Mouse (Mus musculus): Measurements from ENCODE around the gene Mvb12b.

Mvb12b gene

GRCm38 (mm10) chr2:33886386-33887327 lies 1.1 kb downstream of the Mvb12b start:
- DNase-seq (ENCODE audit: extremely low spot score, low read depth, low spot score) = no peak

DNA sequence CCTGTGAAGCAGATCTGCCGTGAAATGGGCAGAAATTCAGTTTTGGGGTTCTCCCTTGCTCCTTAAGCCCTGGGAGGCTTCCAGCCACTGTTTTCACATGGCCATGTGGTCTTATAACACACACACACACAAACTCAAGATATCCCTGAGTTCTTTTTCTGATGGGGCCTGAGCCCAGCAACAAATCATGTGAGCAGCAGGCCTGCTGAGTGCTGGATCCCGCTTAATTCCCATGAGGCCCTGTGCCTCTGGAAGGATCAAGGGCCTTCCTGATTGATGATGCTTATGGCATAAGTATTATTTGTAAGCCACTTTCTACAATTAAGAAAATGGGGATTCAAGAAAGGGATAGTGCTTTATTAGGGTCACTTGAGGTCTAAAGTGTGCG lies 2.5 kb downstream of the Mvb12b start:
- no peak for DNase-seq (ENCODE audit: extremely low spot score, low read depth, low spot score)

GRCm38 (mm10) chr2:33884623-33885263 lies 3.0 kb downstream of the Mvb12b start:
- no peak for DNase-seq (ENCODE audit: extremely low spot score, low read depth, low spot score)

GRCm38 (mm10) chr2:33879223-33879622 lies 8.5 kb downstream of the Mvb12b start:
- DNase-seq (ENCODE audit: extremely low spot score, low read depth, low spot score) = no peak

- no peak for DNase-seq (ENCODE audit: extremely low spot score, low read depth, low spot score)
These were observed 9.3 kb downstream of the Mvb12b start for GRCm38 (mm10) chr2:33878437-33878836.

GRCm38 (mm10) chr2:33877663-33878360 lies 9.9 kb downstream of the Mvb12b start:
- no peak for DNase-seq (ENCODE audit: extremely low spot score, low read depth, low spot score)

- DNase-seq (ENCODE audit: extremely low spot score, low read depth, low spot score) = no peak
These were observed 11.0 kb downstream of the Mvb12b start for GRCm38 (mm10) chr2:33876529-33877290.

GRCm38 (mm10) chr2:33875594-33875993 lies 12.2 kb downstream of the Mvb12b start:
- DNase-seq (ENCODE audit: extremely low spot score, low read depth, low spot score) = no peak

GRCm38 (mm10) chr2:33874856-33875576 lies 12.7 kb downstream of the Mvb12b start:
- DNase-seq (ENCODE audit: extremely low spot score, low read depth, low spot score) = no peak

- no peak for DNase-seq (ENCODE audit: extremely low spot score, low read depth, low spot score)
These were observed 13.4 kb downstream of the Mvb12b start for GRCm38 (mm10) chr2:33874367-33874766.

- no peak for DNase-seq (ENCODE audit: extremely low spot score, low read depth, low spot score)
These were observed 14.2 kb downstream of the Mvb12b start for GRCm38 (mm10) chr2:33873501-33873900.

DNA sequence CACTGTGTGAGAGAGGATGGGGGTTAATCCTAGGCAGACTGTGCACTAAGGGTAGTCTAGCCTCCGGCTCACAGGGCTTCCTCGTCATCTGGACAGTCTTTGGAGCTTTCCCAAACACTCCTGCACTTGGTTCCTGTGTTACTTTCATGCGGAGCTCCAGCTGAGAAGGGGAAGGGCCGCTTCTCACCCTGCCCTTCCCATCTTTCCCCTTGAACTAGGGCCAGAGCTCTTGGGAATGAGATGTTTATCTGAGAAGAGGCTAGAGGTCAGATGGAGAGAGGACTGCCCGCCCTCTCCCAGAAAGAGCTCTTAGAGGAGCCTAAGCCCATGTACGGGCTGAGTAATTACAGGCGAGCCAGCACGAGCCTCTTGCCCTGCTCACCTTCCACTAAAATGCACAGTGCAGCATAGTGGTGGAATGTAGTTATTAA lies 14.9 kb downstream of the Mvb12b start:
- DNase-seq (ENCODE audit: extremely low spot score, low read depth, low spot score) = no peak

GRCm38 (mm10) chr2:33871181-33871520 lies 16.6 kb downstream of the Mvb12b start:
- no peak for DNase-seq (ENCODE audit: extremely low spot score, low read depth, low spot score)

DNA sequence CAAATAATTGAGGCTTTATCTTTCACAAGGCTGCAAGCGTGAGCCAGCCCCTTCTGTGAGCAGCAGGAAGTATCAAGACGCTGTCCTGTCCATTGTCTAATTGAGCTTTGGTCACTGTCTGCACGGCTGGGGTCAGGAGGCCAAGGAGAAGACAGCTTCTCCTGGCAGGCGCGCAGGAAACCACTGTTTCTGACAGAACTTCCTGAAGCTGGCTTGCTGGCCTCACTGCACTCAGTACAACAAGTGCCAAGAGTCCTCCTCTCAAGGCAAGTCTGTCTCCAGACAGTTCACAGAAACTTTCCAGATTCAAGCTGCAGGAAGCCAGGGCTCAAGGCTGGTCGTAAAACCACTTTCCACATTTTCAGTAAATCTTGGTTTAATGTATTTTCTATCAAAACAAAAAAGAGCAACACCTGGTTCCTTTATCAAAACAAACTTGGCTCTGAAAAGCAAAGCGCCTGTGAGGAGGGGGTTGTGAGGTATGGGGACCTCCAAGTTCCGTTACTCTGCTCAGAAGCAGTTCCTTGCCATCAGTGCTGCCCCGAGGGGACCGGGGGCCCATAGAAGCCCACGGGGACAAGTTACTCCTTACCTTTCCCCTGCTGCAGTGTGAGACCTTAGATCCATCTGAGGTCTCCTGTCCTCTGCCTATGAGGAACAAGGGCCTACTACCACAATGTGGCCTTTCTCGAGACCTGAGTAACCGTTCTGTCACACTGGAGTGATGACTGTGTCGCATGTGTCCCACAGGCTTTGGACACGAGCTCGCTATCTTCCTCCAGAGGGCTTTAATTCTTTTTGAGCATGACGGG lies 17.2 kb downstream of the Mvb12b start:
- no peak for DNase-seq (ENCODE audit: extremely low spot score, low read depth, low spot score)

DNA sequence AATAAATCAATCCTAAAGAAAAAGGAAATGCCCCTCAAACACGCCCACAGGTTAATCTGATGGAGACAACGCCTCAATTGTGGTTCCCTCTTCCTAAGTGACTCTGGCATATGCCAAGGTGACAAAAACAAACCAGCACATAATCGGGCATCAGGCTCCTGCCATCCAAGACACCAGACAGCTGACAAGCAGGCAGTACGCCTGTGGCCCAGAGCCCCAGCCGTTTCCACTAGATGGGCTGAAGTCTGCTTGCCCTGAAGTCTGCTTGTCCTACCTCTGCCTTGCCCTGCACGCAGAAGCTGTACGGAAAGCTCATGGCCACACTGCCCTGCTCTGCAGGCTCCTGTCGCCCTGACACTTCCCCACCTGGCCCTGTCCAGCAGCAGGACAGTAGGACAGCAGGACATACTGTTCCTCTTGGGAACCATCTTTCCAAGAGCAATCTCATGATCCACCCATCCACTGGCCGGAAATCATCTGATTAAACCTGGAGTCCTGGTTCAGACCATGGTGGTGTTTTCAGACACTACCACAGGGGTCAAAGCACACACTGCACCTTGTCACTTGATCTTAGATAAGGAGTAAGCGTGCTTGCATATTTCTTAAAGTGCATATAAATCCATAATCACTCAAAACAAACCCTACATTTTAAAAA lies 17.9 kb downstream of the Mvb12b start:
- no peak for DNase-seq (ENCODE audit: extremely low spot score, low read depth, low spot score)

DNA sequence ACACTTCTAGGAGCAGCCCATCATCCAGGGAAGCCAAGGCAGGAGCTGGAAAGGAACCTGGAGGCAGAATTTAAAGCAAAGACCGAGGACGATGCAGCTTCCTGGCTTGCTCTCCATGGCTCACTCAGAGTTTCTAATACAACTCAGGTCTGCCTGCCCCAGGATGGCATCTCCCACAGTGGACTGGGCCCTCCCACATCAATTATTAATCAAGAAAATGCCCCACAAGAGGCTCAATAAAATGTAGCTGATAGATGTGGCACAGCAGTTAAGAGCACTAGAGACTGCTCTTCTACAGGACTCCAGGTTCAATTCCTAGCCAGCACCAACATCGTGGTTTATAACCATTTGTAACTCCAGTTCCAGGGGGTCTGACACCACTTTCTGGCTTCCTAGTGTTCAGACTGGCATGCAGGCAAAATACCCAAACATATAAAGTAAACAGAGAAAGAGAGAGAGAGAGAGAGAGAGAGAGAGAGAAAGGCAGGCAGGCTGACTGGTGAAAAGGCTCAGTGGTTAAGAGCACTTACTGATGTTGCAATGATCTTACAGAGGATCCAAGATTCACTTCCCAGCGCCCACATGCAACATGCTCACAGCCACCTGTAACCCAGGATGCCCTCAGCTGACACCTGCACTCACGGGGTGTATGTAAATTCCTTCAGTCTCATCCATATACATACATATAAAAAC lies 18.6 kb downstream of the Mvb12b start:
- DNase-seq (ENCODE audit: extremely low spot score, low read depth, low spot score) = no peak

DNA sequence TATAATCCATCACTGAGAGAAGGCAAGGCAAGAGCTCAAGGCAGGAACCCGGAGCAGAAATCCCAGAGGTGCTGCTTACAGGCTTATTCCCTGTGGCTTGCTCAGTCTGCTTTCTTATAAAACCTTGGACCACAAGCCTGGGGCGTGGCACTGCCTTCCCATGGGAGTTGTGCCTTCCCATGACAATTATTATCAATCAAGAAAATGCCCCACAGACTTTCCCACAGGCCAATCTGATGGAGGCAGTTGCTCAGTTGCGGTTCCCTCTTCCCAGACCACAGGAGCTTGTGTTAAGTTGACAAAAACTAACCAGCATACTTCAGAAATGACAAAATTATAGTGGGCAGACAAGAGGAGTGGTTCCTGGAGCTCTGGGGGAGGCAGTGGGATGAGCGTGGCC lies 19.4 kb downstream of the Mvb12b start:
- DNase-seq (ENCODE audit: extremely low spot score, low read depth, low spot score) = no peak

DNA sequence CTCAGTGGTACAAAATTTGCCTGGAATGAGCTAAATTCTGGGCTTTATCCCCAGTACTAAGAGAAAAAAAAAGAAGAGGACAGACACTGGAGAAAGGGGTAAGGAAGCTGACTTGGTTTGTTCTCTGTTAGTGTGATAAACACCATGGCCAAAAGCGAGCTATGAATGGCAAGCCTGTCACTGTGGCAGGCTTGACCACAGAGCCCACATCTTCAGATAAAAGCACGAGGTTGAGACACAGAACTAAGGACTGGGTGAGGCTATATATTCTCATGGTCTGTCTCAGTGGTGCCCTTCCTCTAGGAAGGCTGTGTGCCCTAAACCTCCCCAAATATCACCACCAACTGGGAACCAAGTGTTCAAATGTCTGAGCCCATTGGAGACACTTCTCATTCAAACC lies 31.0 kb downstream of the Mvb12b start:
- DNase-seq (ENCODE audit: extremely low spot score, low read depth, low spot score) = no peak

Data from hindlimb bud, embryonic 11.5 days (tissue).